Mouse (Mus musculus) layer of hippocampus, postnatal 14 days (tissue): ENCODE results near the gene Hoxd13. TPM values are rescaled to one million over a fixed set of nuclear protein-coding genes. Genes with fewer than 3 reads are reported as not detected.

Experiments
- DNase-seq, 2 experiments: peaks; one replicate each; pipeline ENCODE4 v3.0.0; 2021 to 2022; ENCODE audit warnings: low spot score in 2 of 2, mixed read lengths in 1 of 2
- total RNA-seq, 2 experiments: library from RNA; stranded (reverse); gene quantifications; 2 replicates each; pipeline ENCODE4 v1.2.3; 2021

Gene Hoxd13
- total RNA-seq, 2 experiments from 2014 or later = not detected

DNA sequence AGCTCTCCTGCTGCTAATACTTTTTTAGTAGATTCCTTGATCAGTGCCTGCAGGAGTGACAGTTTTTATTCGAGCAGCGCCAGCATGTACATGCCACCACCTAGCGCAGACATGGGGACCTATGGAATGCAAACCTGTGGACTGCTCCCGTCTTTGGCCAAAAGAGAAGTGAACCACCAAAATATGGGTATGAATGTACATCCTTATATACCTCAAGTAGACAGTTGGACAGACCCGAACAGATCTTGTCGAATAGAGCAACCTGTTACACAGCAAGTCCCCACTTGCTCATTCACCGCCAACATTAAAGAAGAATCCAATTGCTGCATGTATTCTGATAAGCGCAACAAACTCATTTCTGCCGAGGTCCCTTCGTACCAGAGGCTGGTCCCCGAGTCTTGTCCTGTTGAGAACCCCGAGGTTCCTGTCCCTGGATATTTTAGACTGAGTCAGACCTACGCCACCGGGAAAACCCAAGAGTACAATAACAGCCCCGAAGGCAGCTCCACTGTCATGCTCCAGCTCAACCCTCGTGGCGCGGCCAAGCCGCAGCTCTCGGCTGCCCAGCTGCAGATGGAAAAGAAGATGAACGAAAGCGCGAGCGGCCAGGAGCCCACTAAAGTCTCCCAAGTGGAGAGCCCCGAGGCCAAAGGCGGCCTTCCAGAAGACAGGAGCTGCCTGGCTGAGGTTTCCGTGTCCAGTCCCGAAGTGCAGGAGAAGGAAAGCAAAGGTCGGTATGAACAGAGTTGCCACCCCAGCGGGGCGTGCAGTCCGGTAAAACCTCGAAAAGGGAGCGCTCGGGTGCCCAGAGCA, 24.1 kb downstream of the Hoxd13 start:
- no peak for DNase-seq

DNA sequence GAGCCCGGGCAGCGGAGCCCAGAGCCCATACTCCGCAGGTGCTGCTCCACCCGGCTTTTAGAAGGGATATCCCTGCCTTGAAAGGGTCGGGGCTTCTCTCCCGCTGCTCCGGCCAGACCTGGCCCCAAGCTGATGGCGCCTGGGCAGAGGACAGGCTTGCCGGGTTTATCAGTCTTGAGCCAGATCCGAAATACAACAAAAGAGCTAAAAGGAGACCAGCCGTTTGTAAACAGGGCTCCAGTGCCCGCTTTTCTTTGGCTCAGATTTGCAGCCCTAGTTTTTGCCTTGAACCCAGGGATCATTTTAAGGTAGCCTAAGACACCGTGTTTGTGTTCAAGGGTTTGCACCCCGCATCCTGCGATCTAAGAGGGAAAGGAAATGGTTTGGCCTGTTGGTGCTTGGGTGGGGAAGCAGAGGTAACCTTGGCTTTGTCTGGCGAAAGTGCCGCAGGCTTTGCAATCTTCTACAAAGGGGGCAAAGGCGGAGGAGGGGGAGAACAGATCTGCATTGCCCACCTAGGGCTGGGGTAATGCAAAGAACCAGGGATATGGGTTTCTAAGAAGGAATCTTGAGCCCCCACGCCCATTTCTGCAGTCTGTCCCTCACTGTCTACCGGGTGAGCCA, 24.8 kb downstream of the Hoxd13 start:
- no peak for DNase-seq

DNA sequence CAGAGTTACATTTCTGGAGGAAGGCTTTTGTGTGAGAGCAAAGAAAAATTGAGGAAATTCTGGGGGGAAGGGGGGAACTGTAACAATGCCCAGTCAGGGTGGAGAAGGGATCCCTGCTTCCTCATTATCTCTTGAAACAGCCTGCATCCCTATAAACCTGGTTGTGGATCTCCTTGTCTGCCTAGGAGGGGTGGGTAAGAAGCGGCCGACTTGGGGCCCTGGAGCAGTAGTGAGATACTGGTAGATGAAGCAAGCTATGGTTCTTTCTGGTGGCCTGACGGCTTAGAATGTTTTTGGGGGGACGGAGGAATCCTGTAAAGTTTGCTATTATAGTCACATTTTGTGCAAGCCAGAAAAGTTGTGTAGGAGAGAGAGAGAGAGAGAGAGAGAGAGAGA, 25.3 kb downstream of the Hoxd13 start:
- DNase-seq = no peak

DNA sequence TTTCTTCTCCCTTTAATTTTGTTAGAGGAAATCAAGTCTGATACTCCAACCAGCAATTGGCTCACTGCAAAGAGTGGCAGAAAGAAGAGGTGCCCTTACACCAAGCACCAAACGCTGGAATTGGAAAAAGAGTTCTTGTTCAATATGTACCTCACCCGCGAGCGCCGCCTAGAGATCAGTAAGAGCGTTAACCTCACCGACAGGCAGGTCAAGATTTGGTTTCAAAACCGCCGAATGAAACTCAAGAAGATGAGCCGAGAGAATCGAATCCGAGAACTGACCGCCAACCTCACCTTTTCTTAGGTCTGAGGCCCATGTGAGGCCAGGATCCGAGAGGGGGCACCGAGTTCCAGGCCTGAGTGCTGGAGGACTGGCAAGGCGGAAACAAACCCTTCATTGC, 26.0 kb downstream of the Hoxd13 start:
- DNase-seq = no peak

DNA sequence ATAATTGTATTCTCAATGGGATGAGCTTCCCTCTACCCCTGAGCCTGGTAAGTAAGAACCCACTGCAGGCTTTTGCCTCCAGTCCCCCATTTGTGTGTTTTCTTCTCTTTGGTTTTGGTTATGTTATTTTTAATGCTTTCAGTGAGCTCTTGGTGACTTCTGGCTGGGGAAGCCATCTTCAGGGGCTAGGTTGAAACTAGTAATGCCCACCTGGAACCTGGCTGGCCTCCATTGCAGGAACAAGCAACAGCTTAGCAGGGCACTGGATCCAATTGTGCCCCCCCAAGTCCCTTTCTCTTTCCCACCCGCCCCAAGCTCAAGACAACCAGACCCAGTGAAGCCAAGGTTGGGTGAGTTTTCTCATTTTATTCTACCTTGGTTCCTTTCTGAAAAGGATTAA, 27.3 kb downstream of the Hoxd13 start:
- no peak for DNase-seq

DNA sequence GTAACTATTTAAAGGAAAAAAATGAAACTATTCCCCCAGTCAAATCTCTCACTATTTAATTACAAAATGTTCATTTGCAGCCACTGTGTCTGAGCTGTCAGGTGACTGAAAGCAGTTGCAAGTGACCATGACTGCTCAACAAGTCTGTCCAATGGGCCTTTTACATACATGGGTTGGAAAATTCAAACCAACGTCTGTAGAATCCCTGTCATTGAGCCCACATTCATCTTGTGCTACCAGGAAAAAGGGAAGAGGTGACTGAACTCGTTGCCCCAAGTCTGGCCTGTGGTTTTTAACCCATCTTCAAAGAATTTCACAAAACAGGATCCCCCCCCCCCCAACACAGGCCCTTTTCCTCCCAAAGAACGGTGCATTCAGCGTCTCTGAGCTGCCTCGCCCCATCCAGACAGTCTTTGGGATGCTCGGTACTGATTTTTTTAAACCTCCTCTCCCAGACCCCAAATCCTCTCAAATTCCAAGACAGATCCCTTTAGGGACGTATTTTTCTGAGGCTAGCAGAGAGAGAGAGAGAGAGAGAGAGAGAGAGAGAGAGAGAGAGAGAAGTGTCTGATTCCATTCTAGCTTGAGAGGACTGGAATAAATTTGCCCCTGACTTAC, 27.8 kb downstream of the Hoxd13 start:
- no peak for DNase-seq

DNA sequence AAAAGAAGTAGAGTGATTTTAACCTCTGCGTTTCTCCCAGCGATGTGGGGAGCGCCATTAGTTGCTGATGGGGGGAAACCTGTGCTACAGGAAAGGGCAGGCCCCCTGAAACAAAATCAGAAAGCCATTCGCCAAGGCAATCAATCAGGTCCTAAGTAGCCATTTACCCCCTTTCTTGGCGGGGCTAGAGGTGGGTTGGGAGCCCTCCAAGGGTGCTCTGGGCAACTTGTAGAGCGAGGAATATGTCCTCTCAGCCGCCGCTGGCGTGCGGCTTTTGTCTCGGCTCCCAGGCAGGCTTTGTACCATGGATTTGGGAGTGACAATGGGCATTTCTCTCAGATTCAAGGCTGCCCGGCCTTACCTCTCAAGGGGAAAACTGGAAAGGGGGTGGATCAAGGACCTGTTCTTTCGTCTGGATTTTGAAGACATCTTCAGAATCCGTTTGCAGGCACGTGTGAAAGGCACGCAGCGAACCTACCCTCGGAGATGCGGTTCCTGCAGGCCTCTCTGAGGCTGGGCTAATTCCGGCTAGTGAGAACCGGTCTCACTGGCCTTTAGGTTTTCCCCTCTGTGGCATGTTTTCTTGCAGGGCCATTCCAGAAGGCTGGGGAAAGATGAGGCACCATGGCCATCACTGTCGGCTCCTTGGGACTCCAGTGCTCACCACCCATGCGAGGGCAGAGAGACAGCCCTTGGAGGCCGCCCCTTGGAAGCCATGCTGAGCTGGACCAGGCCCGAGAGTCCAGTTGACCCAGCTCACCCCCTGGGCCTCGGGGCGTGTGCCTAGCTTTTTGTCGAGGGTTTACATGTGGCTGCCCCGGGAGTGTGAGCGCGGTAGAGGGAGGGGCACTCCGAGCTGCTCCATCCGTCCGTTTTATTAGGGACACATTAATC, 28.6 kb downstream of the Hoxd13 start:
- no peak for DNase-seq

DNA sequence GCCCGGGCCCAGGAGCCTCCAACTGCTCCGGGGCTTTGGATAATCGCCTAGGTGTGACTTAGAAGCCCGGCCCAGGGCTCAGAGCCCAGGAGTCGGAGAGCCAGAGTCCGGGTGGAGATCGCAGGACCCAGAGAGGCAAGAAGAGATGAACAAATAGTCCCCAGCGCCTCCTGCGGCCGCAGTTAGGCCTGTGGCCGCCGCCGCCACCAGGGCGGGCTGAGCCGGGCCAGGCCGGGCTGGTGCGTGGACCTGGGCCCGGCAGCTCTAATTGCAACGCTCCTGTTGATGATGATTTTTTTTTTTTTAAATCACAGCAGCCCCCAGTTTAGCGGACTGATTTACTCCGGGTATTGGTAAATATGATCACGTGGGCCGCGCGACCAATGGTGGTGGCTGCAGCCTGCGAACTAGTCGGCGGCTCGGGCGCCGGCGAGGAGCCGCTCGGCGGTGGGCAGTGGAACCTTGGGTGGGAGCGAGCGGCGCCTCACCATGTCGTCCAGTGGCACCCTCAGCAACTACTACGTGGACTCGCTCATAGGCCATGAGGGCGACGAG, 29.5 kb downstream of the Hoxd13 start, which contains the start of gene Hoxd9:
Gene Hoxd9, plus strand, starts transcription at position 161 of the 555 bp plus-strand sequence.
- DNase-seq = no peak

DNA sequence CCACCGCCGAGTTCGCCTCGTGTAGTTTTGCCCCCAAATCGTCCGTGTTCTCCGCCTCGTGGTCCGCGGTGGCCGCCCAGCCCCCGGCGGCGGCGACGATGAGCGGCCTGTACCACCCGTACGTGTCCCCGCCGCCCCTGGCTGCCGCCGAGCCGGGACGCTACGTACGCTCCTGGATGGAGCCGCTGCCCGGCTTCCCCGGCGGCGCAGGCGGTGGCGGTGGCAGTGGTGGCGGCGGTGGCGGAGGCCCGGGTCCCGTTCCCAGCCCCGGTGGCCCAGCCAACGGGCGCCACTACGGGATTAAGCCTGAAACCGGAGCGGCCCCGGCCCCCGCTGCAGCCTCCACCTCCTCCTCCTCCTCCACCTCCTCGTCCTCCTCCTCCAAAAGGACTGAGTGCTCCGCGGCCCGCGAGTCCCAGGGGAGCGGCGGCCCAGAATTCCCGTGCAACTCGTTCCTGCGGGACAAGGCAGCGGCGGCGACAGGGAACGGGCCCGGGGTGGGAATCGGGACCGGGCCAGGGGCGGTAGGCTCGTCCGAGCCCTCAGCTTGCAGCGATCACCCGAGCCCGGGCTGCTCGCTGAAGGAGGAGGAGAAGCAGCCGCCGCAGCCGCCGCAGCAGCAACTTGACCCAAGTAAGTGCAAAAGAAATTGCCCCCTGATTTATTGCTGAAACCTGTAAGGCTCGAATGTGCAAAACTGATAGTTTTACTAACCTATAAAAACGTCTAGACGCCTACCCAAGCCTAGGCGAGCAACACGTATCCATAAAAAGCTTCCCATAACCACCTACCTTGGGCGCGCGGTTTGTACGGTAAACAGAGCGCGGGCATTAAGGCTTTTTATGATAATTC, 30.3 kb downstream of the Hoxd13 start:
- no peak for DNase-seq

DNA sequence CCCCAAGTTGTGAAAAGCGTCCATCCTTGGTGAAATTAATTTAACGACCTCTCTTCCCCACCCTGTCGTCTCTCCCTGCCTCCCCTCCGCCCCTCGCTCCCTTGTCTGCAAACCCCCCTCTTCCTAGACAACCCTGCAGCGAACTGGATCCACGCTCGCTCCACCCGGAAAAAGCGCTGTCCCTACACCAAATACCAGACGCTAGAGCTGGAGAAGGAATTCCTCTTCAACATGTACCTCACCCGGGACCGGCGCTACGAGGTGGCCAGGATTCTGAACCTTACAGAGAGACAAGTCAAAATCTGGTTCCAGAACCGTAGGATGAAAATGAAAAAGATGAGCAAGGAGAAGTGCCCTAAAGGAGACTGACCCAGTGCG, 30.9 kb downstream of the Hoxd13 start:
- DNase-seq = no peak

DNA sequence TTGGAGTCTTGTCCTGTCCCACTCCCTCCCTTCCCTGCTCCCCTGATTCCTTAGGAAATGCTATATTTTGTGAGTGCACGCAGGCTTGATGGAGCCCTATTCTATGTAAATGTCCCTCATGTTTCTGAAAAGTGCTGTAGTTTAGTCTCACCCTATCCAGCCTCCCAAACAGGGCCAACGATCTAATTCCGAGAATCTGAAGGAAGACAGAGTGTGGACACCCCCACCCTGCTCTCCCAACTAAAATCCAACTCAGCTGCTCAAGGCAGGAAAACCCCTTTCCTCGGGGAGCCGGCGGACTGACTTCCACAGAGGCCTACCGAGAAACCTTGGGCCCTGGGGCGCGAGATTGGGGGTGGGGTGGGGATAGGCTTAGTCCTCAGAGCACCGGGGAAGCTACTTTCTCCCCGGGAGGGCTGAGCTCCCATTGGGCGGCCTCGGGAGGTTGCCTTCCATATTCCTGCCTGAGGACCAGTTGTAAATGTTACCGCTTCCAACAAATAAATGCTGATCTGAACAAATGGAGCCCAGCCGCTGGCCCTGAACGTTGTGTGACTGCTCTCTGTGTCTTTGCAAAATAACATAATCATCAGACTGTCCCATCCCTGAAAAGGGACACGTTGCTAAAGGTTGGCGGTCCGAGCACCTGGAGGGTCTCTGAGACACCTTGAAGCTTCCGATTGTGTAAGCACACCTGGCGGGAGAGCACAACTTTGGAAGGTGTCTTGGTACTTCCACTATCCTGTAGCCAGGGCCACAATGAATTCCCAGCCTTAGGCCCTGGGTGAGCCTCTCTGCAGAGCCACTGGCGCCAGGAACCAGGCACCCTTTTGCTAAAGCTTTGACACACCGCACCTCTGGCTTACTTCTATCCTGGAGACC, 31.8 kb downstream of the Hoxd13 start:
- DNase-seq = no peak

DNA sequence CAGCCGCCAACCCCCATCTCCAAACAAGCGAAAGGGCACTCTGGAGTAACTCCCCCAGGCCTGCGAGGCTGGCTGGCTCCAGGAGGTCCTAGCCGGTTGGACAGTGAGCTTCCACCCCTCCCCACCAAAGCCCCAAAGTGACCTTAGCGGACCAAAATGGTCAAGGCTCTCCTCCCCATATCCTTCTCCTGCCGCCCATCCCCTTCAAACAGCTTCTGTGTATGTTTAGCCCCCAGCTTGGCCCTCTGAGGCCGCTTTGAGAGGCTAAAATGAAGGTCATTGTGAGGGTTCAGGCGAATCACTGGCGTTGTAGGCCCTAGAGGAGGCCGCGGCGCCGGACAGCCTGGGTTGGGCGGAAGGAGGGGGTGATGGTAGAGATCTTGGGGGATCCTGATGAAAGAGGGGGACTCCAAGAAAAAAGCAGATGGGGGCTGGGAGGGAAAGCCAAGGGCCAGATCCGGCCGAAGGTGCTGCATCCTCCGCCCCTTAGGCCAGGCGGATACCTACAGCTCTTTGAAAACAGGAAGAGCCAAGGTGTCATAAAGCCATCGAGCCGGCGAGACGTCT, 32.5 kb downstream of the Hoxd13 start:
- no peak for DNase-seq

DNA sequence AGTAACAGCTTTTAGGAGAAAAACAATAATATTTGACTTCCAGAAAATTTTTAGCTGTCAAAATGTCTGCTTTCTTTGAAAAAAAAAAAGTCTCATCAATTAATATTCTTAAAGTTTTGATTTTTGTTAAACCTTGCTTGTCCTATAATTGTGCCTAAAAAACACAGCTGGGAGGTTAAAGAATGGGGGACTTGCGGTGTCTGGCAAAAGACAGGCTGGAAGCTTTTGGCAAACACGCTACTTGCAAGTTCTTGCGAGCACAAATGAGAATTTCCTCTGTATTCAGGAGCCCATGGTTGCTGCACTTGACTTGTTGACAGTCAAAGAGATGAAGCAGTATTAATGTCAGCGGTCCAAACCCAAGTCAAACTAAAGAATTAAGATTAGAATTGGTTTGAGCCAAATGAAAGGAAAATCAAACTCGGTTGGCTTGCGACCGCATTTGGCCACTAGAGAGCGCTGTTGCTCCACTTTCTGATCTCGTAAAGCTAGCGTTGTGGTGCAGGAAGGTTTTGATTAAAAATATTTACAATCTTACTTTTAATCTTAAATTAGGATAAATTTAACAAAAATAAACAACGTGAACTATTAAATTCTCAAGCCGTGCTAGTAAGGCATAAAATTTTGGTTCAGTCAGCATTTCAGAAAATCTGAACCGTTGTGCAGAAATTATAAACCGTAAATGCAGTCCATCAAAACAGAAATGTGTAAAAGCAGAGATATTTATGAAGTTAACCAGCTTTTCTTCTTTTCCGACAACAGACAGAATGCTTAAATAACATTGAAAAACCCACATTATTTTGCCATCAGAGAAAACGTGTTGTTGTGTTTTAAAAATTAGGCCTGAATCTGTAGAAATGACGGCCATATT, 34.1 kb downstream of the Hoxd13 start:
- DNase-seq = peak; percentile 72 to 86

DNA sequence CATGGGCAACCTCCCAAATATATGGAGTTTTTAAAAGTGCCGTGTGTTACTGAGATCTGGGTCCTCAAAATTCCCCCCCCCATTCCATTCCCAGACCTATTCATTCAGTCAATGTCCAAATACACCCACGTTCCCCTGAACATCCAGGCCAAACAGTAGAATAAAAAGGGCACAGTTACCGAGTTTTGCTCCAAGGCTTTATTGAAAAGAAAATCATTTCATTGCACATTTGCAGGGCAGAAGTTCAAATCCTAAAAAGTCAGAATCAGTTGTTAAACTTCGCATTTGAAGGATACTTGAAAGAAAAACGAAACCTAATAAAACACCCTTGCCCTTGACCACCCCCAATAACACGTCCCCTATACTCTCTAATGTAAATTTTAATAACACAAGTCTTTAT, 34.7 kb downstream of the Hoxd13 start:
- no peak for DNase-seq

DNA sequence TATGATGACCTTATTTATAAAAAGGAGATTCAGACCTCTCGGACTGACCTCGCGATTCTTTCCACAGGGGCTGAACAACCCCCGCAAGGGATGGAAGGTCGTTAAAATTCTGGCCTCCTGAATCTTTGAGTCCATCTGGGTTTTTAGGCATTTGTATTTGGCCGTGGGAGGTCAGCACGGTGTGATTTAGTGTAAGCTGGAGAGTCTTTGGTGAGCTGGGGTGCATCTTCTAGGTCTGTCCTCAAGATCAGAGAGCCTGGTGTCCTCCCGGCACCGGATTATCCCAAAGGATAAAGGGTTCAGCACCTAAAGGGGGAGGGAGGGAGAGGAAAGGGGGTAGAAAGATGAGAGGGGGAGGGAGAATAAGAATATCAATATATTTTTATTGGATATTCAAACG, 35.2 kb downstream of the Hoxd13 start:
- DNase-seq = no peak

DNA sequence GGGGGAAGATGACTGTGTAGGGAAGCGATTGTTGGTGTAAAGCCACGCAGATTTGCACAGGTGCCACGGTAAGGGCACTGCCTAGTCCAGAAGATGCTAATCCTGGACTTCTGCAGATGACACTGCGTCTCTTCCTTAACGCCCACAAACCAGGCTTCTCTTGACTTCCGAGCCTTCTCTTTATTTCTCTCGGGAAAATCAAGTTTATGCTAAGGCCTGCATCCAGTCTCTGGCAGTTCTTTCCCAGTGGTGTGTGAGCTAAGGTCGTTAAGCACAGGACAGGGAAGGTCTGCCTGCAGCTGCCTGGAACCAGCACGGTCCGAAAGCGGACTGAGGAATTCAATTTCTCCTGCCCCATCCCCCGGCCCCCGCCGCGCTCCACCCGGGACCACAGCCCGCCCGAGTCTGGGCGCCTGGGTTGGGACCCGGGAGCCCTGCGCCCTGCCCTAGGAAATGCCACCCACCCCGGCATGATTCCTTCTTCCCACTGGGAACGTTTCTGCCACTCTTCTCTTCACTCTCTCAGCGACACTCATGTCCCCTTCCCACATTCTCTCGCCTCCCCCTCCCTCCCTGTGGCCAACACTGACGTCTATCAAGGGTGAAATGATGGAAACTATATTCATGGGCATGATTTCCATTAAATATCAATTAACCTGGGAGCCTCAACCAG, 35.7 kb downstream of the Hoxd13 start:
- DNase-seq = no peak

DNA sequence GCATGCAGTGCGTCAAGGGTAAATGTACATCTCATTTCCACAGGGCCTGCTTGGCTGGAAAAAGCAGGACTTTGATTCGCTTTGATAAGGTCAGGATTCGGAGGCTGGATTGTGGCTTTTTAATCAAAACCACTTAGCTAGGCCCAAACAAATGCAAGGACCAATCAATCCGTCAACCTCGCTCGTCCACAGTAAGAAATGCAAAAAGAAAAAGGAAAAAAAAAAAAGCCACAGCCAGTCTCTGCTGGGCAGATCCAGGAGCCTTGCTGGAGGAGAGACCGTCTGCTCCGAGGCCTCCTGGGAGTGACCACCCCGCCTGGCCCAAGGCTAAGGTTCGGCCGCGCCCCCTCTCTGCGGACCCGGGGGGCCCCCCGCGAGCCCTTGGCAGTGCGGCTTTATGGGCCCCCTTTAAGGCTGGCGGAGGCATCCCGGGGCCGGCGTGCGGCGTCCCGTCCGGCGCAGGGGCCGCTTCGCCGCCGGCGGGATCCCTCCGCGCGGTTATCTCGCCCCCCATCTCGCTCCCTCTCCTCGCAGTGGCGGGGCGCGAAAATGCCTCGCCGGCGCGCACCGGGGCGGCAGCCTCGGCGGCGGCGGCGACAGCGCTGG, 36.4 kb downstream of the Hoxd13 start, which contains the start of gene Hoxd8:
Gene Hoxd8, plus strand, starts transcription at position 223 of the 606 bp plus-strand sequence.
- no peak for DNase-seq
